Mouse (Mus musculus): ENCODE data around the gene Ybx1. TPM values are rescaled to one million over a fixed set of nuclear protein-coding genes. Genes with fewer than 3 reads are reported as not detected.

The Ybx1 gene
- total RNA-seq, 4 experiments from 2014 or later, result 443 to 619 (median 512) TPM

DNA sequence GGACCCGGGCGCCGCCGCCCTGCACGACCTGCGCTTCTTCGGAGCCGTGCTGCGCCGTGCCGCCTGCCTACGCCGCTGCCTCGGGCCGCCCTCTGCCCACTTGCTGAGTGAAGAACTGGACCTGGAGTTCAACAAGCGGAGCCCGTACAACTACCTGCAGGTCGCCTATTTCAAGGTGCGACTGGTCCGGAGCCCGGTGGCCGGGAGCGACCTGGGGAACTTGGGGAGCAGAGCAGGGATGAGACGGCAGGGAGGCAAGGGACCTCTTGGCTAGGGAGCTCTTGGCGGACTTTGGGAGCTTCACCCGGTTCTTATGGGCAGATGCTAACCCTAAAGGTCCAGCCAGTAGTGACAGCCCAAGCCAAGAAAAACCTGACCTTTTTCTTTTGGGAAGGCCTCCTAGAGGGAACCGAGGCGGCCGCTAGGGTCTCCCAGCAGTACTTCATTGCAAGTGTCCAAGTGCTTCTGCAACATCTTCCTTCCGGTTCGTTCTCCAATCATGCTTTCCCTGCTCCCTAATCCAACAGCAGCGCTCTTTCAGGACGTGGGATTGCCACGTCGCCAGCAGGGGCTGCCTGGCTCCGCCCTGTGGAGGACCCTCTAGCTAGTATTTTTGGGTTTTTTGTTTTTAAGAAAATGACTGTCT, 61.0 kb downstream of the Ybx1 start:
- peak; percentile 39 for DNase-seq

DNA sequence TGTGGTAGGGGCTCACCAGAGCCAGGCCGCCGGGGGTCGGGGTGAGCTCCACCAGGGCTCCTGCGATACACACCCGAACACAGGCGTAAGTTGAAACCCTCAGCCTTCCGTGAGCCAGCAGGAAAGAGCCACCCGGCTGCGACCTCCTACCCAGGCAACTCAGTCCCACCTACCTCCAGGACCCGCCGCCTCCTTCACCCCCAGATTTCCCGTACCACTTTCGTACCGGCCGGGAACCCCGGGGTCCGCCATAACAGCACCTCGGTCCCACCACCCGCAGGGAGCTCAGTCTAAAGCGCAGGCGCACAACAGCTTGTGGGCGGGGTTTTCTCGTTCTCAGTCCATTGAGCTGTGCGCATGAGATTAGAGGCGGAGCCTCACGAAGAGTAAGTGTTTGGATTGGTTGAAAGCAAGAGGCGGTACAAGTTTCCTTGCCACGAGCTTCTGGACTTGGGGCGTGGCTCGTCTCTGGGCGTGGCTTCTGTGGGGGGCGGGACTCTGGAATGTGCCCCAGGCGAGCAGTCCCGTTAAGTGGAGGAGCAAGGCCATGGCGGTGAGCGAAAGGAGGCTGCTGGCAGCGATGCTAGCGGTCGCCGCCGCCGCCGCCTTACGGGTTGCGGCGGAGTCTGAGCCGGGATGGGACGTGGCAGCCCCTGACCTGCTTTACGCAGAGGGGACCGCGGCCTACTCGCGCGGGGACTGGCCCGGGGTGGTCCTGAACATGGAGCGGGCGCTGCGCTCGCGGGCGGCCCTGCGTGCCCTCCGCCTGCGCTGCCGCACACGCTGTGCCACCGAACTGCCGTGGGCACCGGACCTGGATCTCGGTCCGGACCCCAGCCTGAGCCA, 61.8 kb downstream of the Ybx1 start, which contains the start of the genes AU022252 and P3h1:
TSS of gene AU022252 (minus strand) at position 303 of the 846 bp plus-strand sequence.
TSS of gene P3h1 (plus strand) at position 506 of the 846 bp plus-strand sequence.
- DNase-seq, result peak; percentile 99

Other genes with a start within 250 kb of the Ybx1 start
- gene Slc2a1, start 185.9 kb downstream of the Ybx1 start, total RNA-seq (2022), result 10 to 100 TPM; 22.2 to 27.9 (median 26.0) TPM
- 10 to 100 TPM; 11.7 to 14.2 (median 12.9) TPM for gene Zfp691, start 120.4 kb downstream of the Ybx1 start, total RNA-seq (2022)
- under 1 TPM; 0.06 to 0.87 (median 0.39) TPM for gene Ermap, start 104.6 kb downstream of the Ybx1 start, total RNA-seq (2022)
- 10 to 100 TPM; 15.8 to 25.3 (median 17.1) TPM for gene Svbp, start 99.3 kb downstream of the Ybx1 start, total RNA-seq (2022)
- under 1 TPM in 2 of 4 experiments, not detected in 2; 0.30 to 0.62 TPM for gene Tmem269, start 76.4 kb downstream of the Ybx1 start, total RNA-seq (2022)
- 10 to 100 TPM; 19.4 to 42.9 (median 27.2) TPM for gene AU022252, start 61.9 kb downstream of the Ybx1 start, total RNA-seq (2022)
- gene P3h1, start 61.7 kb downstream of the Ybx1 start, total RNA-seq (2022), result 10 to 100 TPM; 26.1 to 35.2 (median 28.6) TPM
- gene Cldn19, start 39.2 kb downstream of the Ybx1 start, total RNA-seq (2022), result under 1 TPM in 3 of 4 experiments, not detected in 1; 0.06 to 0.40 (median 0.28) TPM
- 10 to 100 TPM; 17.7 to 25.4 (median 24.3) TPM for gene Ppih, start 25.9 kb upstream of the Ybx1 start, total RNA-seq (2022)
- 10 to 100 TPM; 15.6 to 33.1 (median 20.5) TPM for gene Ccdc30, start 120.9 kb upstream of the Ybx1 start, total RNA-seq (2022)
- gene Ppcs, start 127.8 kb upstream of the Ybx1 start, total RNA-seq (2022), result 10 to 100 TPM; 47.3 to 58.1 (median 49.5) TPM
- gene Zmynd12, start 128.2 kb upstream of the Ybx1 start, total RNA-seq (2022), result 1 to 10 TPM; 3.7 to 9.4 (median 6.6) TPM
- gene Rimkla, start 198.0 kb upstream of the Ybx1 start, total RNA-seq (2022), result under 1 TPM; 0.29 to 0.59 (median 0.46) TPM
- gene Foxj3, start 242.4 kb upstream of the Ybx1 start, total RNA-seq (2022), result 10 to 100 TPM; 36.4 to 54.2 (median 52.0) TPM
- gene Frg2f1, start 244.9 kb upstream of the Ybx1 start, total RNA-seq (2022), result 10 to 100 TPM in 1 of 4 experiments, 1 to 10 TPM in 3; 8.7 to 10.2 (median 9.2) TPM

Measured in adrenal gland, adult 8-10 months (tissue).